Mouse (Mus musculus): ENCODE measurements around the gene 1700020N01Rik. TPM values are rescaled to one million over a fixed set of nuclear protein-coding genes. Genes with fewer than 3 reads are reported as not detected.

Gene 1700020N01Rik
- polyA plus RNA-seq, 1 experiment from 2014 or later: not detected

DNA sequence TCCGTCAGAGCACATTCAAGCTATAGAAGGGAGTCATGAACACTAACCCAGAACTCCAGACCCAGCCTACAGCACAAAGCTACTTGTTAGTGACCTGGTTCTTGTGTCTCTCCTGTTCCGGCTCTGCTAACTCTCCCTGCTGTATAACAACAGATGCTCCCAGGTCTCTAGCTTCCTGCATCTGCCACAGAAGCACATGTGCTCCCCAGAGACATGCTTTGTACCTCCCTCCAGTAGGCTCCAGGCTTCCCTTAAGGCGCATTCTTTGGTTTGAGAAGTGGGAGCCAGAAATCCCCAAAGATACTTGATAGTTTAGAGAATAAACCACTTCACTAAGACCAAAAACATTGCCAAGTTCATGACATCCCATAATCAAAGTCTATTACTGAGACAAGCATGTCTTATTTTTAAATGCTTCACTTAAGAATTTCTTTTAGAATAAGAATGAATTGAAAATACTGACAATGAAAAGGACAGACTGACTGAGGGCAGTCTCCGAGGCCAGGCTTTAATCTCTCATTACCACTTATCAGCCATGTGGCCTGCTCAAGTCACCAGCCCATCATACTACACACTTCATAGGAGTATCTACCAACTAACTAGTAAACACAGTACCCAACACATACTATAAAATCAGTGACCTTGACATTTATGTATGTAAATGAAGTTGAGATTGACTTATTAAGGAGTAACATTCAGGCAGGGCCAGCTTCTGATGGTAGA is 43.2 kb downstream of the 1700020N01Rik start:
- DNase-seq (ENCODE audit: low spot score): no peak
- no peaks in the 10 kb centered on the region for H3K27me3 ChIP-seq (ENCODE audit: control insufficient read depth, insufficient read depth, low read length)
- WGBS: 79% methylated on average over 4 of the region's 4 CpGs
- no peak overlapping the region for H3K9ac ChIP-seq (ENCODE audit: low read length)
- no peaks in the 10 kb centered on the region for H3K9me3 ChIP-seq (ENCODE audit: control insufficient read depth, low read length)
- H3K4me3 ChIP-seq (ENCODE audit: low read depth, low read length): no peak overlapping the region
- H3K4me2 ChIP-seq (ENCODE audit: low read depth, low read length, severe bottlenecking): no peak overlapping the region
- H3K4me1 ChIP-seq (replicated peaks; ENCODE audit: control insufficient read depth, insufficient read depth, low read length): no peaks in the 10 kb centered on the region
- ATAC-seq (replicated peaks; ENCODE audit: low FRiP score): no peak
- H3K36me3 ChIP-seq (ENCODE audit: control insufficient read depth, insufficient read depth, low read length): no peaks in the 10 kb centered on the region
- no peak overlapping the region for H3K27ac ChIP-seq (ENCODE audit: low read depth, low read length)

DNA sequence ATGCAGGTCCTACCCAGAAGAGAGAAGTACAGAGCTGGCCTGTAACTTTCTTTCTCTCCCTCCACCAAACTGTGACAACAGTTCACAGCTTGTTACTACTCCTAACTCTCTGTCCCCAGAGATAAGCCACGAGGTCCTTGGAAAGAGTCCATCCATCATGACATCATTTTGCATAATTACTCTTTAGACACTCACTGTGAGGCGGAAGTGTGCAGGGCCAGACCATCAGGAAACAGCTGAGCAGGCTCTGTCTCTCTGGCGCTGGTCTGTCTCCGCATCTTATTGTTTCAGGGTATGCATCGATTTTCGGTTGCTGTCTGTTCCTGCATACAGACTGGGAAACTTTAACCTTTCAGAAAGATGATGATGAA is 43.8 kb downstream of the 1700020N01Rik start:
- H3K27ac ChIP-seq (ENCODE audit: low read depth, low read length): no peak overlapping the region
- H3K4me2 ChIP-seq (ENCODE audit: low read depth, low read length, severe bottlenecking): no peak overlapping the region
- H3K4me1 ChIP-seq (replicated peaks; ENCODE audit: control insufficient read depth, insufficient read depth, low read length): no peaks in the 10 kb centered on the region
- no peak for ATAC-seq (replicated peaks; ENCODE audit: low FRiP score)
- H3K9ac ChIP-seq (ENCODE audit: low read length): no peak overlapping the region
- H3K4me3 ChIP-seq (ENCODE audit: low read depth, low read length): no peak overlapping the region
- H3K27me3 ChIP-seq (ENCODE audit: control insufficient read depth, insufficient read depth, low read length): no peaks in the 10 kb centered on the region
- DNase-seq (ENCODE audit: low spot score): no peak
- H3K36me3 ChIP-seq (ENCODE audit: control insufficient read depth, insufficient read depth, low read length): no peaks in the 10 kb centered on the region
- 85% methylated on average over 6 of the region's 6 CpGs for WGBS
- H3K9me3 ChIP-seq (ENCODE audit: control insufficient read depth, low read length): no peaks in the 10 kb centered on the region

DNA sequence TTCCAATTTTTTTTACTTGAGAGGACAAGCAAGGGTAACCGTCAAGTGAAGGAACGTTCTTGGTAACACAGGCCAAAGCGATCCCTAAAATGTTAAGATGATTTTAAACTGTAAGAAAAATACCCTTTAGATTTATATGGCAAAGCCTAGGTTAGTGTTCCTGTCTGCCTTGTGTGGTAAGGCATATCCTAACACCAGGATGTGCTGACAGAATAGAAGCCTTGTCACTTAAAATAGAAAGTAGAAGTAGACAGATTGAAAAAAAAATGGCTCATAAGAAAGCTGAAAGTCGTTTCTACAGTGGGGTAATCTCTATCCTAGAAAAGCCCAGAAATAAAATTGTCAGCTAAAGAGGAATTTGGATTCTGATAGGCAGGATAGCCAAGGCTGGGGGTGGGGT is 58.4 kb downstream of the 1700020N01Rik start:
- H3K4me2 ChIP-seq (ENCODE audit: low read depth, low read length, severe bottlenecking): no peak overlapping the region
- H3K36me3 ChIP-seq (ENCODE audit: control insufficient read depth, insufficient read depth, low read length): no peaks in the 10 kb centered on the region
- no peaks in the 10 kb centered on the region for H3K27me3 ChIP-seq (ENCODE audit: control insufficient read depth, insufficient read depth, low read length)
- 92% methylated on average over 4 of the region's 4 CpGs for WGBS
- no peaks in the 10 kb centered on the region for H3K4me1 ChIP-seq (replicated peaks; ENCODE audit: control insufficient read depth, insufficient read depth, low read length)
- no peak for DNase-seq (ENCODE audit: low spot score)
- H3K9ac ChIP-seq (ENCODE audit: low read length): no peak overlapping the region
- no peak for ATAC-seq (replicated peaks; ENCODE audit: low FRiP score)
- no peak overlapping the region for H3K27ac ChIP-seq (ENCODE audit: low read depth, low read length)
- no peak overlapping the region for H3K4me3 ChIP-seq (ENCODE audit: low read depth, low read length)
- no peaks in the 10 kb centered on the region for H3K9me3 ChIP-seq (ENCODE audit: control insufficient read depth, low read length)

DNA sequence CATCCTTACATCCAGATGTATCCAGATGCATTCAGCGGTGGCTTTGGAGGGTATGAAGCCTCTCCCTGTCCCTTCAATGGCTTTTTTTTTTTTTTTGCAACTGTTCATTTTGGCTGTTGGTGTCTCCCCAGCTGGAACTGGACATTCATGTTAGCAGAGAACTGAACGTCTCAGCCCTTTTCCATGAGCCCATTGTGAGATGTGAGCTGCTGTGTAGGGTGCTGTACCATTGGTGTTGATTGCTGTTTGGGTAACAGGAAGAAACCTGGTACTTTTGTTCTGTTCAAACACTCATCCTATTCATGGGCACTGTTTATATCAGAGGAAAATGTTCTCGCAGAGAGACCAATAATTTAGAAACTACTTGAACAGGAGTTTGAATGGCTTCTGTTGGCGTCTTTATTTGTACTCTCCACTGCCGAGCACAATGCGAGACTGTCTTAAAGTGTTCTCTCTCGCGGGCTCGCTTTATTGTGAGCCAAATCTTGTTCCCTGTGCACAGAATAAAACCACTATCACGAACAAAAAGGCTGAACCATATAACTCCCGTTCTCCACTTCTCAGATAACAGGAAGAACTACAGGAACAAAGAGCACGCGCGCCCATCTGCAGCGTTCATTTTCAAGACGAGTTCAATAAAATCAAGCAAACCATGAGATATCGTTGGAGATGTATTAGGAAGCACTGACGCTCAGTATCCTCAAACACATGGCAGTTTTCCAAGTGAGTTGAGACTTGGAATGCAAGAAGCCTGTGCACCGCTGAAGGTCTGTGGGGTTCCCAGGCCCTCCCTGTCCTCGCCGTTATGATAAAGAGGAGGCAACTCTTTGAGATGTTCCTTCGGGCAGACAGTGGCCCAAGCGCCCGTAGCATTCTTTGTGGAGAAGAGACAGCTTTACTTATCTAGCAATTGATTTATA is 59.7 kb downstream of the 1700020N01Rik start:
- DNase-seq (ENCODE audit: low spot score): no peak
- H3K9me3 ChIP-seq (ENCODE audit: control insufficient read depth, low read length): no peaks in the 10 kb centered on the region
- H3K4me3 ChIP-seq (ENCODE audit: low read depth, low read length): no peak overlapping the region
- no peak overlapping the region for H3K27ac ChIP-seq (ENCODE audit: low read depth, low read length)
- no peak for ATAC-seq (replicated peaks; ENCODE audit: low FRiP score)
- H3K9ac ChIP-seq (ENCODE audit: low read length): no peak overlapping the region
- WGBS: 92% methylated on average over 24 of the region's 24 CpGs
- H3K4me1 ChIP-seq (replicated peaks; ENCODE audit: control insufficient read depth, insufficient read depth, low read length): no peaks in the 10 kb centered on the region
- no peak overlapping the region for H3K4me2 ChIP-seq (ENCODE audit: low read depth, low read length, severe bottlenecking)
- no peaks in the 10 kb centered on the region for H3K27me3 ChIP-seq (ENCODE audit: control insufficient read depth, insufficient read depth, low read length)
- H3K36me3 ChIP-seq (ENCODE audit: control insufficient read depth, insufficient read depth, low read length): no peaks in the 10 kb centered on the region

DNA sequence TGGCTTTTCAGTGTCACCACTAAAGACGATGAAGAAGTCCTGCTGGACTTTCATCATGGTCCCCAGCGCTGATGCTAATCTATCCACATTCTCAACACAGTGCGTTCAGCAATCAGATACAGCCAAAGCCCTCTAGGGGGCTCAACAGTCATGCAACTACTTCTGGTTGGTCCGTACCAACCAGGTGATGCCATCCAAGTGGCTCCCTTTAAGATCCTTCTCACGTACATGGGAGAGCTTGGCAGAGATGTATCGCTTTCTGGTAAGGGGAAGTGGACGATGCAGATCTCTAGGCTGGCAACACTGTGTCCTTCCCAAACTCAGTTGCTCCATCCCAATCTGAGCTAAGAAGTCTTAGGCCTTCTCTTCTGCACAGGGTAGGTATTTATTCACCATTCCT is 60.5 kb downstream of the 1700020N01Rik start:
- H3K9ac ChIP-seq (ENCODE audit: low read length): no peak overlapping the region
- no peaks in the 10 kb centered on the region for H3K36me3 ChIP-seq (ENCODE audit: control insufficient read depth, insufficient read depth, low read length)
- no peak overlapping the region for H3K4me3 ChIP-seq (ENCODE audit: low read depth, low read length)
- 90% methylated on average over 7 of the region's 7 CpGs for WGBS
- ATAC-seq (replicated peaks; ENCODE audit: low FRiP score): no peak
- no peaks in the 10 kb centered on the region for H3K27me3 ChIP-seq (ENCODE audit: control insufficient read depth, insufficient read depth, low read length)
- no peak for DNase-seq (ENCODE audit: low spot score)
- no peak overlapping the region for H3K4me2 ChIP-seq (ENCODE audit: low read depth, low read length, severe bottlenecking)
- no peak overlapping the region for H3K27ac ChIP-seq (ENCODE audit: low read depth, low read length)
- no peaks in the 10 kb centered on the region for H3K9me3 ChIP-seq (ENCODE audit: control insufficient read depth, low read length)
- H3K4me1 ChIP-seq (replicated peaks; ENCODE audit: control insufficient read depth, insufficient read depth, low read length): no peaks in the 10 kb centered on the region

DNA sequence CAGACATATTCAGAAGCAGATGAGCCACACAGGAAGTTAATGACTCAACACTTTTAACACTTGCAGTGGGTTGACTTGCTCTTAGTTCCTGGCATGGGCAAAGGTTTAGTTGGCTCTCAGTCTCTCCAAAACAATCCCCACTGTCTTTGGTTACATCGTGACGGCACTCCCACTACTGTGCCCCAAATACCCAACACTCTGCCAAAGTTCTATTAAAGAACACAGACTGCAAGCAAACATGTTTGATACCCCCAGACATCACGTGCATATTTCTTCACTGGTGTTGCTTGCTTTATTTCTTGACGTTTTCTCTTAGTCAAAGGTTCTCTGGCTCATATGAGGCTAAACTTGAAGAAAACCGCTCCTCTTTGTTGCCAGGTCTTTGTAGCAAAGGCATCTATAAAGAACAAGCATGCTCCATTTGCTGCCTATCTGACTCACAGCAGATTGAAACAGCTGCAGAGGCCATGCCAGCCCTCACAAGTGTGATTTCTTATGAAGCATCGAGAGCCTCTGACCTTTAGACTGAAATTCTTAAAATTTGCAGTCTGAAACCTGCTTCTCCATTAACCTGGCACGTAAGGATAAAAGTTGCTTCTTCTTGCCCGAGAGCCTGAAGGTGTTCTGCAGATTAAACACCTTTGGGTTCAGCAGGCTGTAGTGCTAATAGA is 66.8 kb downstream of the 1700020N01Rik start:
- Histone ChIP-seq H3K4me1 (replicated peaks; ENCODE audit: control insufficient read depth, insufficient read depth, low read length) (no peaks in the 10 kb centered on the region), H3K36me3 (ENCODE audit: control insufficient read depth, insufficient read depth, low read length) (no peaks in the 10 kb centered on the region), H3K27me3 (ENCODE audit: control insufficient read depth, insufficient read depth, low read length) (no peaks in the 10 kb centered on the region), H3K4me3 (ENCODE audit: low read depth, low read length) (no peak overlapping the region), H3K9me3 (ENCODE audit: control insufficient read depth, low read length) (no peaks in the 10 kb centered on the region), H3K4me2 (ENCODE audit: low read depth, low read length, severe bottlenecking) (no peak overlapping the region), H3K27ac (ENCODE audit: low read depth, low read length) (no peak overlapping the region), H3K9ac (ENCODE audit: low read length) (no peak overlapping the region)
- WGBS: 85% methylated on average over 8 of the region's 8 CpGs
- ATAC-seq (replicated peaks; ENCODE audit: low FRiP score): no peak
- DNase-seq (ENCODE audit: low spot score): no peak

DNA sequence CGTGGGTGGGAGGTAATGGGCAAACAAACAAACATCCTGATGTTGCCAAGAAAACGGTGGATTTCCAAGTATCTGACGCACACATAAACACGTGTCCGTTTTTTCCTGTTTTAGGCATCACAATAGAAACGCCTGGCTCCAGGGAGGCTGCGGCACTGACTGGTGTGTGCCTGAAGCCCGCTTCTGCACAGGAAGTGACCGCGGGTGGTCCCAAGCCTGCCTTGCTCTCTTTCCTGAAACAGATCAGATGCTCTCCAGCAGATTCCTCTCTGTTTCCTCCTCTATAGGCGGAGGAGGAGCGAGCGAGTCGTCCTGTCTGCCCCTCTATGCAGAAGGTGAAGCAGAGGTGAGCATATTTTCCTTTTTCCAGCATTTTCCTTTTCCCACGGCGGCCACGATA is 76.0 kb downstream of the 1700020N01Rik start:
- WGBS: 64% methylated on average over 17 of the region's 17 CpGs

DNA sequence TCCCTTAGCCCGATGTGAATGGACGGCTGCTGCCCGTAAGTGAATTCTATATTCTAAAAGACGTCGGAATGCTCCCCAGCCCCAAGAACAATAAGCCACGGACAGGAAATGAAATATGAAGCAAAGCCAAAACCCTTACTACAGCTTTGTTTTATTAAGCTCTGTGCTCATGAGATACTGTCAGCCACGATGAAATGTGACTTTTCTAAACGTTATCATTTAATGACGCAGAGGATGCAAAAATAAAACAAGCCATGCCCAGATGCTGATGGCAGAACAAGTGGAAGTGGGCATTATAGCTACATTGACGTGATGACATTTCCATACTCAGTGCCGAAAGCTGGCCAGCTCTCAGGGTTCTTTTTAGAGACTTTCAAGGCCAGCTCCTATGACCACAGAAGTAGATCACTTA is 76.8 kb downstream of the 1700020N01Rik start:
- Histone ChIP-seq H3K9me3 (ENCODE audit: control insufficient read depth, low read length) (no peaks in the 10 kb centered on the region), H3K9ac (ENCODE audit: low read length) (no peak overlapping the region), H3K4me1 (replicated peaks; ENCODE audit: control insufficient read depth, insufficient read depth, low read length) (no peaks in the 10 kb centered on the region), H3K27me3 (ENCODE audit: control insufficient read depth, insufficient read depth, low read length) (no peaks in the 10 kb centered on the region), H3K27ac (ENCODE audit: low read depth, low read length) (no peak overlapping the region), H3K4me3 (ENCODE audit: low read depth, low read length) (no peak overlapping the region), H3K4me2 (ENCODE audit: low read depth, low read length, severe bottlenecking) (no peak overlapping the region), H3K36me3 (ENCODE audit: control insufficient read depth, insufficient read depth, low read length) (no peaks in the 10 kb centered on the region)
- no peak for ATAC-seq (replicated peaks; ENCODE audit: low FRiP score)
- 82% methylated on average over 11 of the region's 11 CpGs for WGBS
- DNase-seq (ENCODE audit: low spot score): no peak

More for the DNA sequence above, 76.0 kb downstream of the 1700020N01Rik start:
- H3K27ac ChIP-seq (ENCODE audit: low read depth, low read length): no peak overlapping the region
- H3K27me3 ChIP-seq (ENCODE audit: control insufficient read depth, insufficient read depth, low read length): no peaks in the 10 kb centered on the region
- DNase-seq (ENCODE audit: low spot score): peak; percentile 57
- no peak for ATAC-seq (replicated peaks; ENCODE audit: low FRiP score)
- H3K4me1 ChIP-seq (replicated peaks; ENCODE audit: control insufficient read depth, insufficient read depth, low read length): no peaks in the 10 kb centered on the region
- no peak overlapping the region for H3K4me3 ChIP-seq (ENCODE audit: low read depth, low read length)
- H3K36me3 ChIP-seq (ENCODE audit: control insufficient read depth, insufficient read depth, low read length): no peaks in the 10 kb centered on the region
- no peak overlapping the region for H3K4me2 ChIP-seq (ENCODE audit: low read depth, low read length, severe bottlenecking)
- no peak overlapping the region for H3K9ac ChIP-seq (ENCODE audit: low read length)
- H3K9me3 ChIP-seq (ENCODE audit: control insufficient read depth, low read length): no peaks in the 10 kb centered on the region
